Mouse (Mus musculus) MEL (cell line): ENCODE measurements around the gene Brinp3.

Experiments
- CHD2 ChIP-seq: IDR thresholded peaks from 2 replicates; pipeline ENCODE4 v1.6.1; 2011; ENCODE audit warnings: low read length, improper control_type of control experiment
- CTCF ChIP-seq, 3 experiments: IDR thresholded peaks in 2 of 3; conservative IDR thresholded peaks in 1 of 3; 2 replicates each; pipeline ENCODE4 v1.5.1; 2011 to 2012; ENCODE audit warnings: low read length in 3 of 3, low read depth in 2 of 3, mild to moderate bottlenecking in 2 of 3, improper control_type of control experiment in 1 of 3, inconsistent platforms in 1 of 3, mixed read lengths in 1 of 3, moderate library complexity in 1 of 3; ENCODE audit not compliant: control insufficient read depth in 1 of 3, insufficient read depth in 1 of 3, poor library complexity in 1 of 3, severe bottlenecking in 1 of 3
- EP300 ChIP-seq, 2 experiments: IDR thresholded peaks; 2 replicates each; pipeline ENCODE4 v1.6.1; 2011; ENCODE audit warnings: improper control_type of control experiment in 2 of 2, low read length in 2 of 2, low read depth in 1 of 2, mild to moderate bottlenecking in 1 of 2
- ETS1 ChIP-seq: IDR thresholded peaks from 2 replicates; pipeline ENCODE4 v1.6.1; 2012; ENCODE audit warnings: low read depth, mild to moderate bottlenecking, inconsistent platforms, low read length, improper control_type of control experiment, moderate library complexity
- HCFC1 ChIP-seq: IDR thresholded peaks from 2 replicates; pipeline ENCODE4 v1.6.1; 2012; ENCODE audit warnings: low read depth, mild to moderate bottlenecking, inconsistent platforms, low read length, improper control_type of control experiment, moderate library complexity
- MAX ChIP-seq: IDR thresholded peaks from 2 replicates; pipeline ENCODE4 v1.6.1; 2011; ENCODE audit warnings: low read length, improper control_type of control experiment
- MEF2A ChIP-seq: IDR thresholded peaks from 2 replicates; pipeline ENCODE4 v1.6.1; 2014; ENCODE audit warnings: low read depth, mild to moderate bottlenecking, inconsistent platforms, low read length, improper control_type of control experiment; ENCODE audit not compliant: poor library complexity, insufficient replicate concordance, severe bottlenecking; ENCODE audit errors: extremely low read depth
- MYB ChIP-seq: IDR thresholded peaks from 2 replicates; pipeline ENCODE4 v1.6.1; 2011; ENCODE audit warnings: mild to moderate bottlenecking, low read depth, low read length, improper control_type of control experiment
- POLR2AphosphoS5 ChIP-seq: IDR thresholded peaks from 2 replicates; pipeline ENCODE4 v1.6.1; 2012; ENCODE audit warnings: low read depth, borderline replicate concordance, mild to moderate bottlenecking, inconsistent platforms, low read length, moderate library complexity, mixed read lengths
- SMC3 ChIP-seq: IDR thresholded peaks from 2 replicates; pipeline ENCODE4 v1.6.1; 2011; ENCODE audit warnings: low read depth, low read length, improper control_type of control experiment
- USF1 ChIP-seq: IDR thresholded peaks from 2 replicates; pipeline ENCODE4 v1.6.1; 2014; ENCODE audit warnings: low read depth, mild to moderate bottlenecking, inconsistent platforms, low read length, improper control_type of control experiment, moderate library complexity
- ZMIZ1 ChIP-seq: IDR thresholded peaks from 2 replicates; pipeline ENCODE4 v1.6.1; 2012; ENCODE audit warnings: low read depth, mild to moderate bottlenecking, inconsistent platforms, low read length, improper control_type of control experiment, moderate library complexity
- ZNF384 ChIP-seq: IDR thresholded peaks from 2 replicates; pipeline ENCODE4 v1.6.1; 2012; ENCODE audit warnings: low read depth, mild to moderate bottlenecking, inconsistent platforms, low read length, improper control_type of control experiment

GRCm38 (mm10) chr1:146783259-146783658, 288.7 kb downstream of the Brinp3 start:
- TF ChIP-seq CTCF (IDR thresholded peaks at IDR 0.05 in 2 of 3, conservative IDR thresholded peaks at IDR 0.05 in 1 of 3; ENCODE audit: control insufficient read depth in 1 of 3, insufficient read depth in 1 of 3, low read depth in 2 of 3, low read length in 3 of 3, poor library complexity in 1 of 3, severe bottlenecking in 1 of 3): no peak
- no peak for TF ChIP-seq ETS1
- no peak for TF ChIP-seq SMC3
- TF ChIP-seq POLR2AphosphoS5: no peak
- no peak for TF ChIP-seq MEF2A
- no peak for TF ChIP-seq EP300 (IDR thresholded peaks at IDR 0.05; ENCODE audit: low read depth in 1 of 2, low read length in 2 of 2)
- TF ChIP-seq MYB: no peak
- TF ChIP-seq CHD2: no peak
- TF ChIP-seq ZMIZ1: no peak
- no peak for TF ChIP-seq MAX
- TF ChIP-seq ZNF384: no peak
- TF ChIP-seq USF1: no peak
- TF ChIP-seq HCFC1: no peak
